Comparison of ENCODE assay signal across 22 mouse cellular contexts in the genomic region with DNA sequence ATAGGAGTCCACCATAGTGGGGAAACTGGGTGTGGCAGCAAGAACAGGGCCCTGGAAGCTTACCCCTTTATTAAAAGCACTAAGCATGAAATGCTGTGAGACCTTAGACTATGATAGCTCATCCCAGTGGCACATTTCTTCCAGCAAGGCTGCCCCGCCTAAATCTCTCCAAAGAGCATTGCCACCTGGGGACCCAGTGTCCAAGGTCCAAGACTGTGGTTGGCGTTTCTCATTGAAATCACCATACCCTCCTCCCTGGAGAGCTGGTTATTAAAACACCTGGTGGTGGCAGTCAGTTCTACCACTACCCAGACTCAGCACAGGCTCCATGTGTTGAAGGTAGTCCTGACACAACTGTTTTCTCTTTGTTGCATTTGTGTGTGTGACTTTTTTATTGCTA.
DNase-seq lines count a peak whose midpoint lies in the region; ATAC-seq lines count a peak whose summit lies in the region.
"Had no signal": no experiment of that assay in that cellular context is flagged by ENCODE, and none has a peak within 500 bp of the region (broad histone marks: within the 10 kb centered on the region; RNA-seq: fewer than 3 reads in every experiment).

No protein-coding gene starts in this region.

- no peaks in the 10 kb centered on the region for H3K9me3 ChIP-seq in neural tube, embryonic 13.5 days
- no peaks in the 10 kb centered on the region for H3K9me3 ChIP-seq in intestine, embryonic 16.5 days (ENCODE audit: control insufficient read depth, low read length)
- H3K9me3 ChIP-seq: embryonic facial prominence, embryonic 15.5 days; forebrain, embryonic 10.5 days; forebrain, embryonic 12.5 days had no signal

- ATAC-seq in neural tube, embryonic 13.5 days (ENCODE audit: low read depth), result no peak
- peak; percentile 61 for ATAC-seq in intestine, embryonic 16.5 days
- ATAC-seq: forebrain, embryonic 14.5 days; forebrain, embryonic 16.5 days had no signal

- H3K36me3 ChIP-seq in neural tube, embryonic 13.5 days, result no peaks in the 10 kb centered on the region
- H3K36me3 ChIP-seq in intestine, embryonic 16.5 days (ENCODE audit: control insufficient read depth, insufficient read depth, low read length), result no peaks in the 10 kb centered on the region
- H3K36me3 ChIP-seq: embryonic facial prominence, embryonic 13.5 days; embryonic facial prominence, embryonic 15.5 days; forebrain, embryonic 10.5 days; forebrain, embryonic 12.5 days had no signal

- no peaks in the 10 kb centered on the region for H3K27me3 ChIP-seq in neural tube, embryonic 13.5 days
- no peaks in the 10 kb centered on the region for H3K27me3 ChIP-seq in intestine, embryonic 16.5 days (replicated peaks; ENCODE audit: control insufficient read depth, insufficient read depth, low read length)
- H3K27me3 ChIP-seq: embryonic facial prominence, embryonic 13.5 days; embryonic facial prominence, embryonic 15.5 days; forebrain, embryonic 12.5 days had no signal

- no peak overlapping the region for H3K4me2 ChIP-seq in neural tube, embryonic 13.5 days
- H3K4me2 ChIP-seq in intestine, embryonic 16.5 days (ENCODE audit: low read depth, low read length), result no peak overlapping the region
- H3K4me2 ChIP-seq: embryonic facial prominence, embryonic 13.5 days; embryonic facial prominence, embryonic 15.5 days; forebrain, embryonic 12.5 days had no signal

- peaks cover 35% of the 10 kb centered on the region for H3K4me1 ChIP-seq in neural tube, embryonic 13.5 days (replicated peaks)
- H3K4me1 ChIP-seq in intestine, embryonic 16.5 days (ENCODE audit: control insufficient read depth, insufficient read depth, low read length), result peaks cover 28% of the 10 kb centered on the region

- H3K4me3 ChIP-seq in neural tube, embryonic 13.5 days, result no peak overlapping the region
- no peak overlapping the region for H3K4me3 ChIP-seq in intestine, embryonic 16.5 days (ENCODE audit: low read length)
- H3K4me3 ChIP-seq: embryonic facial prominence, embryonic 13.5 days; embryonic facial prominence, embryonic 15.5 days; erythroblast, embryonic 14.5 days; forebrain, embryonic 10.5 days; forebrain, embryonic 12.5 days had no signal

- WGBS in neural tube, embryonic 13.5 days, result 73% methylated on average over 2 of the region's 2 CpGs
- WGBS in intestine, embryonic 16.5 days, result 73% methylated on average over 2 of the region's 2 CpGs

- no peak for DNase-seq in neural tube, embryonic 10.5 days (ENCODE audit: extremely low spot score, low spot score)
- no peak for DNase-seq in kidney, adult 18-20 months
- DNase-seq in right cerebral cortex, postnatal 36 days (ENCODE audit: low spot score in 2 of 2), result no peak
- DNase-seq: adrenal gland, adult 2 months; adrenal gland, postnatal 10 days; adrenal gland, postnatal 25 days; cerebellum, adult 11 months; cerebellum, adult 18-20 months; cerebellum, adult 8-10 months; cerebellum, adult 9-11 months; cerebellum, postnatal 14 days; cerebellum, postnatal 36 days; embryo, embryonic 11 days had no signal

- H3K9ac ChIP-seq in neural tube, embryonic 13.5 days, result no peak overlapping the region
- no peak overlapping the region for H3K9ac ChIP-seq in intestine, embryonic 16.5 days (ENCODE audit: low read depth, low read length)
- H3K9ac ChIP-seq: embryonic facial prominence, embryonic 13.5 days; embryonic facial prominence, embryonic 15.5 days; forebrain, embryonic 12.5 days had no signal

- peak overlapping the region; percentile 64 for H3K27ac ChIP-seq in neural tube, embryonic 13.5 days (replicated peaks)
- H3K27ac ChIP-seq in intestine, embryonic 16.5 days (ENCODE audit: low read length), result no peak overlapping the region
- H3K27ac ChIP-seq: embryonic facial prominence, embryonic 13.5 days; embryonic facial prominence, embryonic 15.5 days; forebrain, embryonic 10.5 days; forebrain, embryonic 12.5 days had no signal
